Mouse (Mus musculus): ENCODE measurements around the gene Gypa.

The Gypa gene

GRCm38 (mm10) chr8:80550436-80550835, 56.9 kb downstream of the Gypa start:
- no peak for DNase-seq (ENCODE audit: low spot score)

- DNase-seq (ENCODE audit: low spot score), result no peak
Observed at GRCm38 (mm10) chr8:80551303-80551702, 57.7 kb downstream of the Gypa start.

- no peak for DNase-seq (ENCODE audit: low spot score)
Observed at GRCm38 (mm10) chr8:80554991-80555390, 61.4 kb downstream of the Gypa start.

All from ovary, adult 18-20 months (tissue).